Mouse (Mus musculus): ENCODE measurements around the gene Dock9. TPM values are rescaled to one million over a fixed set of nuclear protein-coding genes. Genes with fewer than 3 reads are reported as not detected.

The Dock9 gene
- polyA plus RNA-seq, 1 experiment from 2014 or later, result 17.0 TPM

DNA sequence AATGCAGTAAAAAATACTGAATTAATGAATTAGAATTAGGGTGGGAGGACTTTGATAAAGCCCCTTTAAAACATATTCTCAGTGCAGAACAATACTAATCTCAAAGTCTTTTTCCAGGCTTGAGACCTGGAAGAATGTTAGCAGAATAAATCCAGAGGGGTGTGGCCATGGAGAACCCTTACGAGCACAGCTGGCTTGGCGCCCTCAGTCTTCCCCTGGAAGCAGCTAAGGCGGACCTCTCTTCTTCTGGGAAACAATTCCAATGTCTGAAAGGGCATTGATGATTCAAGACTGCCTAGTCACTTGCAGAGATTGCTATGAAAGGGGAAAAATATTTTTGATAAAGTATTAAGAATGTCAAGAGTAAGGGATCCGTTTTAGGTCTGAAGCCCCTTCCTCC, 9.2 kb upstream of the Dock9 start:
- Histone ChIP-seq H3K9me3 (no peaks in the 10 kb centered on the region), H3K9ac (no peak overlapping the region), H3K4me1 (replicated peaks) (no peaks in the 10 kb centered on the region), H3K36me3 (no peaks in the 10 kb centered on the region), H3K27me3 (replicated peaks) (no peaks in the 10 kb centered on the region), H3K27ac (no peak overlapping the region), H3K4me3 (replicated peaks) (no peak overlapping the region), H3K4me2 (replicated peaks) (no peak overlapping the region)
- 60% methylated on average over 4 of the region's 4 CpGs for WGBS
- no peak for ATAC-seq

DNA sequence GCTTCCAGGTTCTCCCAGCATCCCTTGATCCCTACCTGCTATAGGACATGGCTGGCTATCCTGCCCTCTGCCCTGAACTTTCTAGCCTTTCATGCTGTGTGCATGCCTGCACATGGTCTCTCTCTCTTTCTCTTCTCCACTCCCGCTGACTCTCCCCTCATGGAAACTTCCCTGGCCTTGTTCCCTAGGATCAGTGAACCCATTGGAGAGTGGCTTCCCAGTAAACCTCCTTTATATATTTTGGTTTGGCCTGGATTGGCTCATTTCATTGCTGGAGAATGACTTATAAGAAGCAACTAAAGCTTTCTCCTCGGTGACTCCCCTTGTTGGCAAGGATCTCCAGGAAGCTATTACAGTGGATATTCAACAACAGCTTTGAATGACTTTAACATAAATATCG, 8.7 kb upstream of the Dock9 start:
- H3K9me3 ChIP-seq, result no peaks in the 10 kb centered on the region
- H3K4me2 ChIP-seq (replicated peaks), result no peak overlapping the region
- no peaks in the 10 kb centered on the region for H3K4me1 ChIP-seq (replicated peaks)
- no peak overlapping the region for H3K4me3 ChIP-seq (replicated peaks)
- no peak for ATAC-seq
- 63% methylated on average over 3 of the region's 3 CpGs for WGBS
- H3K36me3 ChIP-seq, result no peaks in the 10 kb centered on the region
- no peak overlapping the region for H3K27ac ChIP-seq
- no peaks in the 10 kb centered on the region for H3K27me3 ChIP-seq (replicated peaks)
- H3K9ac ChIP-seq, result no peak overlapping the region

DNA sequence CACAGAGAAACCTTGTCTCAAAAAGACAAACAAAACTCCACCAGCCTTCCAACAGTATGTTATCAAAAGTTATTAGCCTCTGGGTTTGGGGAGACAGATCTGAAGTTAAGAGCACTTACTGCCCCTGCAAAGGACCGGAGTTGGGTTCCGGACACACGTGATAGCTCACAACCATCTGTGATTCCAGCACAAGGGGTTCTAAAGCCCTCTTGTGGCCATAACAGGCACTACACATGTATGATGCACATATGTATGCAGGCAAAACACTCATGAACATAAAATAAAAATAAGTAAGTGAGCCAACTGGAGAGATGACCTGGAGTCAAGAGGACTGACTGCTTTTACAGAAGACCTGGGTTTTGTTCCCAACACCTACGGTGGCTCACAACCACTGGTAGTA, 6.8 kb upstream of the Dock9 start:
- ATAC-seq, result no peak

DNA sequence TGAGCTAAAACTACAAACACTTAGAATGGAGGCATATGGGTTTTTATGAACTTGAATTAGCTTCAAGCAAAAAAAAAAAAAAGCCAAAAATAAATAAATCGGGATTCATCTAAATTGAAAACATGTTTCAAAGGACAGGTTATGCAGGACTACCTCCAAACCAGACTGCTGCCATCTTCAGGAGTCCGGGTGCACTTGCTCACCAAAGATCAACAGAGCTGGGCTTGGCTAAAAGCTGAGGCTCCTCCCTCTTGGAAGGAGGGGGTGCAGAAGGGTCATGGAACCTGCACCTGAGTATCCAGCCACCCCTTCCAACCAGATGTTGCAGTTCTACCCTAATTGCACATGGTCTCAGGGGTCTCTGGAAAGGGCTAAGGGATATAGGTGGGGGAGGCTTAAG, 3.3 kb upstream of the Dock9 start:
- WGBS, result 19% methylated on average over 2 of the region's 2 CpGs
- no peaks in the 10 kb centered on the region for H3K27me3 ChIP-seq (replicated peaks)
- ATAC-seq, result no peak

More for the DNA sequence above, 6.8 kb upstream of the Dock9 start:
- Histone ChIP-seq H3K4me2 (replicated peaks) (no peak overlapping the region), H3K4me3 (replicated peaks) (no peak overlapping the region), H3K36me3 (no peaks in the 10 kb centered on the region), H3K27me3 (replicated peaks) (no peaks in the 10 kb centered on the region), H3K9me3 (no peaks in the 10 kb centered on the region), H3K27ac (no peak overlapping the region), H3K9ac (no peak overlapping the region), H3K4me1 (replicated peaks) (no peaks in the 10 kb centered on the region)
- WGBS, result 89% methylated on average over 4 of the region's 4 CpGs

DNA sequence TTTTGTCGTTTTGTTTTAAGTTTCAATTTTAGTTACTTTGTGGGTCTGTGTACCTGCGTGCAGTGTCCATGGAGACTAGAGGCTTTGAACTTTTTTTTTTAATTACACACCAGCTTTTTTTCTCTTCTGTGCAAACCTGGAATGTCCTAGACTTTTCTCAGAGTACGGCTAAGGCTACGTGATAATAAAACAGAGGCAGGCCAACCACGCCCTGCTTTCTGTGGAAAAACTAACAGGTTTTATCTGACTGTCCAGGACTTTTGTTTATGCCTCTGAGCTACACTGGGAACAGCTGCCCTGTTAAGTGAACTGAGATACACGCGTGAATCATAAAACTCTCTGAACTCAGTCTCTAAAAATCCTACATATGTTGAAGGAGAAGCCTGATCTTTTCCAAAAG, 1.5 kb upstream of the Dock9 start:
- H3K27me3 ChIP-seq (replicated peaks), result no peaks in the 10 kb centered on the region
- no peak overlapping the region for H3K4me3 ChIP-seq (replicated peaks)
- H3K4me1 ChIP-seq (replicated peaks), result peaks cover 10% of the 10 kb centered on the region; the same call in 1 of the 2 replicates
- no peaks in the 10 kb centered on the region for H3K9me3 ChIP-seq
- H3K27ac ChIP-seq, result no peak overlapping the region; the same call in 1 of the 2 replicates
- ATAC-seq, result 0 out of 2 replicates have a peak, but pooled peaks have one; percentile 0
- WGBS, result 33% methylated on average over 7 of the region's 7 CpGs
- no peaks in the 10 kb centered on the region for H3K36me3 ChIP-seq
- H3K4me2 ChIP-seq (replicated peaks), result peak overlapping the region; percentile 85
- H3K9ac ChIP-seq, result no peak overlapping the region

More for the DNA sequence above, 3.3 kb upstream of the Dock9 start:
- Histone ChIP-seq H3K9me3 (no peaks in the 10 kb centered on the region), H3K9ac (no peak overlapping the region), H3K4me3 (replicated peaks) (no peak overlapping the region), H3K36me3 (no peaks in the 10 kb centered on the region), H3K27ac (no peak overlapping the region), H3K4me2 (replicated peaks) (no peak overlapping the region), H3K4me1 (replicated peaks) (peaks cover 8% of the 10 kb centered on the region; the same call in 1 of the 2 replicates)

DNA sequence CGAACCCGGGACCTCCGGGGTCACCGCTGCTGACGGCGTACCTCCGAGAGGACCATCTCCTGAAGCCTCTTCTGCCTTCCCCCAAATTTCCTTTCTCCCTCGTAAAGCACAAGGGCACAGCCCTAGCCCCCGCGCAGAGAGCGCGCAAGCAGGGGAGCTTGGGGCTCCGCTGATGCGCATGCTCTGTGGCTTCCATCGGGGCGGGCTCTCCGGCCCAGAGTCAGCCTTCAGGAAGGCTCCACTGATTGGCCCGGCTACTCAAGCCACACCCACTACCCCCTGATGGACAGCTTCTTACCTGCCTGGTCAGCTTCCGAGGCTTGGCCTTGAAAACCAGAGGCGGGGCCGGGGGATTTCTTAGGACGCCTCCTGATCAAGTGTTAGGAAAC, 768 bp upstream of the Dock9 start:
- Histone ChIP-seq H3K4me2 (replicated peaks) (peak overlapping the region; percentile 85), H3K27me3 (replicated peaks) (no peaks in the 10 kb centered on the region), H3K36me3 (no peaks in the 10 kb centered on the region), H3K9me3 (no peaks in the 10 kb centered on the region), H3K9ac (peak overlapping the region; percentile 57), H3K27ac (peak overlapping the region; percentile 85), H3K4me1 (replicated peaks) (peaks cover 10% of the 10 kb centered on the region; the same call in 1 of the 2 replicates), H3K4me3 (replicated peaks) (peak overlapping the region; percentile 69)
- peak; percentile 87 for ATAC-seq
- 0% methylated on average over 22 of the region's 22 CpGs for WGBS

DNA sequence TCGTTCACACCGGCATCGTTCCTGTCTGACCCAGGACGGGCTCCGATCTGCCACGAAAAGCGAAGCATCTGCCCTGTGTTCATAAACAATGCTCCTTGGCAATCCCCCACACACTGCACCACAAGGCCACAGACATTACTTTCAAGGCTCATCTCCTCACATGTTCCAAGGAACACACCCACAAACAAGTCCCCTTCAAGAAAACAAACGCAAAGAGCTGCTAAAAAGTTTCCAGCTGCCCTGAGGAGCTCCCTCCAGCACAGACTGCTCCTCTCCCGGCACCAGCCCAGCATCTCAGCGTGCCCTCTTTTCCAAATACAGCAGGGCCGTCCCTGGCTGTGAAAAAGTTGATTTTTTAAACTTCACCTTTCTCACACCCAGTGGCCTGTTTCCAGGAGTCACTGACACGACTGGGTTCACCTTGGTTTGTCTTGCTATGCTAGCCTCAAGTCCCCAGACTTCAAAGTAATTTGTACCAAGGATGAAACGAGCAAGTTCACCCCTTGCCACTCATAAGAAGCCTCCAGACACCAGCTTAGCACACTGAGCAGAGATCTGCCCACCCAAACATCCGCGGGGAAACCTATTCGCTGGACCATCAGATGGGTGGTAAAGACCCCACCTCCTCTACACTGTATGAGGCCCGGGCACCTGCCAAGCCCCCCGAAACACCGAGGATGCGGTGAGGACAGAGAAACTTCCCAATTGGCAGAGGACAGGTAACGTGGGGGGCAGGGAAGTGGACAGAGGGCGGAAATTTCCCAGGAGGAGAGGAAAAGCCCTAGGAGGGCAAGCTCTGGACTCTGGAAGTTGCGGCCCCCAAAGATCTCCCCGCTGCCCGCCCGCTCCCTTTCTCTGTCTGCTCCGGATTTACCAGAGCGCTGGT, 823 bp downstream of the Dock9 start:
- Histone ChIP-seq H3K4me2 (replicated peaks) (peak overlapping the region; percentile 85), H3K4me3 (replicated peaks) (peak overlapping the region; percentile 69), H3K36me3 (no peaks in the 10 kb centered on the region), H3K4me1 (replicated peaks) (peaks cover 10% of the 10 kb centered on the region; the same call in 1 of the 2 replicates), H3K9ac (peak overlapping the region; percentile 66), H3K27ac (peak overlapping the region; percentile 85), H3K9me3 (no peaks in the 10 kb centered on the region), H3K27me3 (replicated peaks) (no peaks in the 10 kb centered on the region)
- WGBS, result 11% methylated on average over 27 of the region's 28 CpGs
- peak; percentile 0 for ATAC-seq

DNA sequence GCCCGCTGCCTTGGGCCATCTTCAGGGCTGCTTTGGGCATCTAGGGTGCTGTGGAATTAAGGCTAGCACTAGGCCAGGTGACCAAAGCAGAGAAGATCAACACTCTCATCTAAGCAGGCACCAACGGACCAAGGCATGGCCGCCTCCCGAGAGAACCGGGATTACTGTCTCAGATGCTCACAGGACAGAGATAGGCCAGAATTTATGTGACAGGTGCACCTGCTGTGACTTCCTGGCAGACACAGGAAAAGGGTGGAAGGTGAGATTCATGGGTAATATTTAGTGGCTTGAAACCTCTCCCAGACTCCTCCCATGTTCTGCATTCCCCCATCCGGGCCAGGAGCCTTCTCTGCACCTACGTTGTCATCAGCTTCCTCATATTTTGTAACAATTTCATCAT, 2.1 kb downstream of the Dock9 start:
- ATAC-seq, result no peak
- Histone ChIP-seq H3K36me3 (no peaks in the 10 kb centered on the region), H3K27ac (no peak overlapping the region), H3K27me3 (replicated peaks) (no peaks in the 10 kb centered on the region), H3K4me2 (replicated peaks) (peak overlapping the region; percentile 85), H3K9me3 (no peaks in the 10 kb centered on the region), H3K4me3 (replicated peaks) (peak overlapping the region; percentile 69; the same call in 1 of the 2 replicates), H3K4me1 (replicated peaks) (peaks cover 14% of the 10 kb centered on the region; the same call in 1 of the 2 replicates), H3K9ac (no peak overlapping the region)
- 55% methylated on average over 7 of the region's 7 CpGs for WGBS

DNA sequence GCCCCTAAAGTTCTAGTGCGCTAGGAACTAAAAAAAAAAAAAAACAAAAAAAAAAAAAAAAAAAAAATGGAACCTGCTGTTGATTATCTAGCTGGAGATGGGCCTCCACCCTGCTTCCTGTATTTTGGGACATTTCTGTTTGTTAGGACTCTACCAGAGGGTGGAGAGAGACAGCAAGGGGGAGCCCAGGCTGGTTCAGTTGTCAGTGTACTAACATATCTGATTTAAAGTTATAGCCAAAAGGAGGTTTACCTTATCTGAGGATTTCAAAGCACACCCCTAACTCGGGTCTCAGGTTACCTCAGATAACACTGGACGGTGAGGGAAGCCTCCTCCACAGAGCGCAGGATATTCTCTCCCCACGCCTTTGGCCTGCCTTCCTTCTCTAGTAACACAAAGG, 4.0 kb downstream of the Dock9 start:
- Histone ChIP-seq H3K36me3 (no peaks in the 10 kb centered on the region), H3K4me2 (replicated peaks) (no peak overlapping the region), H3K4me1 (replicated peaks) (peaks cover 14% of the 10 kb centered on the region; the same call in 1 of the 2 replicates), H3K27ac (no peak overlapping the region), H3K9ac (no peak overlapping the region), H3K4me3 (replicated peaks) (no peak overlapping the region), H3K27me3 (replicated peaks) (no peaks in the 10 kb centered on the region), H3K9me3 (no peaks in the 10 kb centered on the region)
- ATAC-seq, result no peak
- 45% methylated on average over 5 of the region's 5 CpGs for WGBS

DNA sequence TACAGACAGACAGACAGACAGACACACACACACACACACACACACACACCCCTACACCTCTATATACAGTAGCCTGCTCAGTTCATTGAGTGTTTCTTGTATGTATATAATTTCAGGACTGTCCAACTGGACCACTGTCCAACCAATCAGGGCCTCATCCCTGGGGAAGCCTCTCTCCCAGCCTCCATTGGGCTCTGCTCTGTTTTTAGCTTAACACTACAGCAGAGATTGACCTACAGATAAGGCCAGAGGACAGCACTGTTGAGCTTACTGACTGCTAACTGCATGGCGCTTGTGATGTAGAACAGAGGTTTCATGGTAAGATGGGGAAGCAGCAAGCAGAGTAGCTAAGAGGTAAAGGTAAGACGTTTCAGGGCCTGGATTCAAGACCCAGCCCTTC, 5.7 kb downstream of the Dock9 start:
- H3K36me3 ChIP-seq, result no peaks in the 10 kb centered on the region
- WGBS, result 65% methylated on average over 2 of the region's 2 CpGs
- H3K9me3 ChIP-seq, result no peaks in the 10 kb centered on the region
- H3K27ac ChIP-seq, result no peak overlapping the region
- no peaks in the 10 kb centered on the region for H3K27me3 ChIP-seq (replicated peaks)
- ATAC-seq, result no peak
- no peak overlapping the region; the same call in 1 of the 2 replicates for H3K9ac ChIP-seq
- H3K4me1 ChIP-seq (replicated peaks), result peaks cover 15% of the 10 kb centered on the region; the same call in 1 of the 2 replicates
- H3K4me3 ChIP-seq (replicated peaks), result no peak overlapping the region
- no peak overlapping the region for H3K4me2 ChIP-seq (replicated peaks)

DNA sequence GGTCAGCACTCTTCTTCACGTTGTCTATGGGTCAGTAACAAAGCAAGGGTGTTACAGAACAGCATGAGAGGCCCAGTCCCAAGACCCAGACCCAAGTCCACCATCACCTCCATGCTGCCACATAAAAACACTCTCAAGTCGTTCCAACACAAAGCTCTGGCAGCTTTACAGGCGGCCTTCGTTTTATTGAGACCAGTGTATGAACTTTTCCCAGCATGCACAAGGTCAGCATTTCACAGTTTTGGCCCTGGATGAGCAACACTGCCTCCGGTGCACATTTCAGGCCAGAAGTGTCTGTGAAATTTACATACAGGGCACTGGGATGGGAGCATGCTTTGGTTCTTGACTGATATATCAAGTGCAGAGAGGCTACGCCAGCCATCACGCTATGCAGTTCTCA, 6.5 kb downstream of the Dock9 start:
- no peak for ATAC-seq
- no peak overlapping the region for H3K9ac ChIP-seq
- H3K27ac ChIP-seq, result no peak overlapping the region
- no peak overlapping the region for H3K4me2 ChIP-seq (replicated peaks)
- no peaks in the 10 kb centered on the region for H3K36me3 ChIP-seq
- WGBS, result 55% methylated on average over 7 of the region's 7 CpGs
- H3K27me3 ChIP-seq (replicated peaks), result no peaks in the 10 kb centered on the region
- H3K4me1 ChIP-seq (replicated peaks), result 0 out of 2 replicates have a peak, but pooled peaks cover 10% of the 10 kb centered on the region
- H3K4me3 ChIP-seq (replicated peaks), result no peak overlapping the region
- H3K9me3 ChIP-seq, result no peaks in the 10 kb centered on the region

DNA sequence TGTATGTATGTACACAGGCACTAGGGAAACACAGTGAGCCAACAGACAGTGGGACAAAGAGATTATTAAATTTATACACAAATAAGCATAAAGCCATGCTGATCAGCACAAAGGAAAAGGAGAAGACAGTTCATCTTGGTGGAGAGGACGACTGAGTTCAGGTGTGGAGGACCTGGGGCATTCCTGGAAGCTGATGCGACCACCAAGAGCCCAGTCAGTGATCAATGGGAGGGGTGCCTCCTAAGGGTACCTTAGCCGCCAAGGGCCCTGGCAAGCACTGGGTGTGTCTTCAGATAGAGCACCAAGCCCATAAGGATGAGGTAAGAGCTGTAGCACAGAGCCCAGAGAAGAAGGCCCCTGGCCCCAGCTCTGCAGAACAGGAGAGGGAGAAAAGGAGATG, 8.4 kb downstream of the Dock9 start:
- H3K9ac ChIP-seq, result no peak overlapping the region
- no peak overlapping the region for H3K4me2 ChIP-seq (replicated peaks)
- 0 out of 2 replicates have a peak, but pooled peaks cover 8% of the 10 kb centered on the region for H3K4me1 ChIP-seq (replicated peaks)
- no peak overlapping the region for H3K27ac ChIP-seq
- WGBS, result 71% methylated on average over 3 of the region's 3 CpGs
- no peak overlapping the region for H3K4me3 ChIP-seq (replicated peaks)
- H3K36me3 ChIP-seq, result no peaks in the 10 kb centered on the region
- no peak for ATAC-seq
- no peaks in the 10 kb centered on the region for H3K9me3 ChIP-seq
- H3K27me3 ChIP-seq (replicated peaks), result no peaks in the 10 kb centered on the region

DNA sequence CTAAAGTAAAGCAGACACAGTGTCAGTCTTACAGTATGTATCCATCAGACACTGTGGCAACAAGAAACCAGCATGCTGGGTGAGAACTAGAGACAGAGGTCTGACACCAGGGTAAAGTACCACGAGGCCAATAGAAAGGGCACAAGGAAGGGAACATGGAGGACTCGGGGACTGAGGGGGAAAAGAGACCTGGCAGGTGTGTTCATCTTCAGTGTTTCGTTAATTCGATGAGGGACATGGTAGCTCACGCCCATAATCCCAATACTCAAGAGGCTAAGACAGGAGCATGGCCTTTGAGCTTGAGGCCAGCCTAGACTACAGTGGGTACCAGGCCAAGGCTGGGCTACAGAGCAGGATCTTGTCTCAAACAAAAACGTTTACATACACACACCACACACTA, 9.2 kb downstream of the Dock9 start:
- no peak for ATAC-seq
- Histone ChIP-seq H3K9me3 (no peaks in the 10 kb centered on the region), H3K4me1 (replicated peaks) (0 out of 2 replicates have a peak, but pooled peaks cover 8% of the 10 kb centered on the region), H3K36me3 (no peaks in the 10 kb centered on the region), H3K9ac (no peak overlapping the region), H3K4me3 (replicated peaks) (no peak overlapping the region), H3K27me3 (replicated peaks) (no peaks in the 10 kb centered on the region), H3K27ac (no peak overlapping the region), H3K4me2 (replicated peaks) (no peak overlapping the region)
- 91% methylated on average over 6 of the region's 6 CpGs for WGBS

Measured in intestine, embryonic 15.5 days (tissue).